Mouse (Mus musculus) megakaryocyte, embryonic 14.5 days (primary cell): ENCODE measurements at regions not wholly inside any gene's neighbourhood (a gene's known extent, or its start where the extent isn't known, plus 50 kb on each side); places are given as distances from the start of the nearest gene placed in this dataset.

Experiments
- FLI1 ChIP-seq: IDR thresholded peaks from 2 replicates; pipeline ENCODE4 v1.6.1; 2012; ENCODE audit warnings: low read length, inconsistent platforms, mixed read lengths
- GATA1 ChIP-seq: IDR thresholded peaks from 3 replicates; pipeline ENCODE4 v1.6.1; 2012; ENCODE audit warnings: mixed read lengths, low read length, inconsistent platforms, borderline replicate concordance

GRCm38 (mm10) chr17:83939344-83939743, 91.6 kb upstream of the Haao start:
- no peak for TF ChIP-seq GATA1
- no peak for TF ChIP-seq FLI1
